Mouse (Mus musculus): ENCODE measurements at regions not wholly inside any gene's neighbourhood (a gene's known extent, or its start where the extent isn't known, plus 50 kb on each side); places are given as distances from the start of the nearest gene placed in this dataset.

DNA sequence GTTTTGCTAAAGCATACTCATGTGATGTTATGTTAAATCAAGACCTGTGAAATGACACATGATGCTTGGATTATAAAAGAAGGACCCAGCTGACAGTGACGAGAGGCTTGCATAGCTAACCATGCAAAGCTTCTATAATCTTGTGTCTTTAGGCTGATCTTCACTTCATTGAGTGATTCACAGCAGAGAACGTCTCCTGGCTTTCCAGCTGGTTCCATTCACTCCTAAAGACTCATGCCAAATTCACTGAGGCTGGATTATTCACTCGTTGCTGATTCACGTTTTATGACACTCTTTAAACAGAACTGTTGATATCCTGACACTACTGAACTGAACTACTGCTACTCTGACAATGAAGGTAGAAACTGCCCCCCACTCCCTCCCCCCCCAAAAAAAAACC lies 1642.4 kb upstream of the Slc39a10 start:
- no peak for DNase-seq

DNA sequence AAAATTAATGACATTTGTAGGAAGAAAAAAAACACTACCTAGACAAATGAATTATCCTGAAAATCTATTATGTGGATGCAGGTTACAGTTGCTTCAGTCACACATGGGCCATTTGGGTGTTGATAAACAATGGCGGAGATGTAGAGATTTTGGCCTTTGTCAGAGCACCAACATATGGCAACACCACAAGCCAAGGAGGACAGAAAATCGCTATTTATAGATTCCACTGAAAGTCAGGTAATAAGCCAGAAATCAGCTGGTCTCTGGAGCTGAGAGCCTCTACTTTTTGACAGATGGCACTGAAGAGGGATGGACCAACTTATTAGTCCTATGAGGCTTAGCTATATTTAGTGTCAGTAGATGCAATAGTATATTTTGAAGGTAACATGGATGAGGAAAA lies 1640.7 kb upstream of the Slc39a10 start:
- peak; percentile 97 for DNase-seq

DNA sequence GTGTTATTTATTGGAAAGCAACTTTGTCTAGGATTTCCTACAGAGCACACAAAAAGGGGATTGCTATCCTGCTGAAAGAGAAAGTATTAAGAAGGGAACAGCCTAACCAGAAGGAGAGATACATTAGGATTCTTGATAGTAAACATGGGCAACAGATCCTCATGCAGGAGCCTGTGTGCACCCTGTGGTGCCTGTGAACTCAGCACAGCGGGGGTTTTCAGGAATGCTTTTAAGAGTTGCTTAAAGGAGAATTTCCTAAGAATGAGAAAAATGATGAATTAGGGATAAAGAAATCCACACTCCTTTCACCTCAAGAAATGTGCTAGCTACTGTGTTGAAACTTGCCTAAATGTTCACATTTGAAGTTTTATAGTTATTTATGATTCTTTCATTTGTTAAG lies 1596.1 kb upstream of the Slc39a10 start:
- peak; percentile 24 for DNase-seq

GRCm38 (mm10) chr1:48459928-48460327 lies 1567.3 kb upstream of the Slc39a10 start:
- no peak for DNase-seq
